Mouse (Mus musculus) adrenal gland, adult 18-20 months (tissue): ENCODE data around the gene Nfatc2. TPM values are rescaled to one million over a fixed set of nuclear protein-coding genes. Genes with fewer than 3 reads are reported as not detected.
A peak's percentile ranks its signal among the peaks of the same experiment; 100 is the strongest.

ENCODE experiments used
- DNase-seq, 2 experiments: peaks; one replicate each; pipeline ENCODE4 v3.0.0; 2021 to 2022; ENCODE audit warnings: low spot score in 2 of 2
- total RNA-seq, 2 experiments: library from RNA; stranded (reverse); gene quantifications; 1 replicate in 1 of 2; 2 replicates in 1 of 2; pipeline ENCODE4 v1.2.3; 2021

The Nfatc2 gene
- total RNA-seq, 2 experiments from 2014 or later: 2.8 to 3.7 TPM

DNA sequence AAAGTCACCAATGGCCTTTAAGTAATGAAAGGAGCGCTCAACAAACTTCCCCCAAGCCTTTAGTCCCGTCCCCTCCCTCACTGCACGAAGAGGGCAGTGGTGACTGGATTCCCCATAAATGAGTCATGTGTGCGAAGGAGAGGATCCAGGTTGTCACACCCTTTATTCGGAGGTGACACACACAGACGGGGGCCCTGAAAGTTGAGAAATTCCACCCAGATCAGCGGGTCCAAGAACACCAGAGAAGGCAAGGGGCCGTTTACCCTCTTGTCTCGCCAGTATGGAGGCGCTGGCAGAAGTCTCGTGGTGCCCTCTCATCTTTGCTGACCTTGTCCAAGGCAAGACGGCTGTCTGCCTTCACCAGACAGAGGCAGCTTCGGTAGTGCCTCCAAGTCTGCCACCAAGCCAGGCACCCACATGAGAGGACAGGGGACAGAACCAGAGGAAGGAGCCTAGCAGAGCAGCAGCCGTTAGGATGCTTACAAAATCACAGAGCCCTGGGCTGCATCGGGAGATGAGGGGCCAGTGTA lies 21.8 kb downstream of the Nfatc2 start:
- no peak for DNase-seq

DNA sequence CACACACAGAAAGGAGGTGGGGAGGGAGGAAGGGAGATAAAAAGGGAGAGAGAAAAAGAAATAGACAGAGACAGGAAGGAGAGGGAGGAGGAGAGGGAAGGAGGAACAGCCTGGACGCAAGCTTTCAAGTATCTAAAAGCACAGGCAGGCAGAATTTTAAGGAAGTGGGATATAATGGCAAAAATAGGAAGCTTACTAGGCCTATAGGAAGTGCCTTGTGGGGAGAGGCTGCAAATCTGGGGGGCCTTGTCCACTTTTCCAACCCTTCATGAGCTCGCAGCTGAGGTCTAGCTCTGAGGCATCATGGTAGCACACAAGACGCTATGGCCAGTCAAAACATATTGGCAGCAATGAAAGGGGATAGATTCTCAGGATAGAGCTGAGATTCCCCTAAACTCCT lies 22.3 kb downstream of the Nfatc2 start:
- no peak for DNase-seq

DNA sequence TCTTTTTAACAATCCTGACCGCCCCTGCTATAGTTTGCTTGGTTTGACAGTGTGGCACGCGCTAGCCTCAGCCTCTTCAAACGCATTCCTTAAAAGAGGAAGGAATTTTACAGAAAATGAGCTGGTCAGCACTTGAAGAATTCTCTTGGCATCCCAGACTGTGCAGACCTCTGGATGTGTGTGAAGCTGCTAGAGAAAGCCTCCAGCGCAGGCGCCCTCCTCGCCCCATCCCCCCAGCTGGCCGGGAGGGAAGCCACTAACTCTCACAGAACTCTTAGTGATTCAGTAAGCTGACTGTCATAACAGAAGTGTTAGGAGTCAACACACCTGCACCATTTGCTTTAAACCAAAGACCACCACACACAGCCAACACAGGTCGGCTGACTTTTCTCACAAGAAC lies 23.3 kb downstream of the Nfatc2 start:
- no peak for DNase-seq

DNA sequence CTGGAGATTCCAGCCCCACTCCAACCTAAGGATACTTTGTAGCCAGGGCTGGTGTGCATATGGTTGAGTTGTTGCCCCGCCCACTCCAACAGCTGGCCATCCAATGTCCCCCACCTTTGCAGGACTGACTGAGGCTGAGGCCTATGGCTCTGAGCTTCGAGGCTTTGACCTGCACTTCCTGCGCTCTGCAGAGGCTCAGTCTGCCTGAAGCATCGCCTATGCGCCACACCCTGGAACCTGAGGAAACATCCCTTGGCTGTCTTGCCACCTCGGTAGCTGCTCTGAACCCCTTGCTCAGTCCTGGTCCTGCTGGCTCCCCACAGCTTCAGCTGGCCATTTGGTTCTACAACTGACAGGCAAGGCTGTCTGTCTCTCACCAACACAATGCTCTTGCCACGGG lies 24.1 kb downstream of the Nfatc2 start:
- DNase-seq: no peak

DNA sequence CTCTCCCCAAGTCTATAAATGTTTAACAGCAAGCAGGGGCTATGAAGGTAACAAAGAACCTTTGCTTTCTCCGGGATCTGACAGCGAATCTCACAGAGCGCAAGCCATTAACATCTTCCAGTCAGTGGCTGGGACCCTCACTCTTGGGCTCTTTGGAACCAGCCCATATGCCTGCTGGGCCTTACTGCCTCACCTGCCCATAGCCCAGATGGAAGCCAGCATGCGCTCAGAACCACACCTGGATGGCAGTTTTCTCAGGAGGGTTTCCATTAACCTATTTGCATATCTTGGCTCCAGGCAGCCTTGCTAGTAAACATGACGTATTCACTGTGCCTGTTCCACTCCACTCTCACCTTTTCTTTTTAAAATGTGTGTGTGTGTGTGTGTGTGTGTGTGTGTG lies 25.6 kb downstream of the Nfatc2 start:
- no peak for DNase-seq

DNA sequence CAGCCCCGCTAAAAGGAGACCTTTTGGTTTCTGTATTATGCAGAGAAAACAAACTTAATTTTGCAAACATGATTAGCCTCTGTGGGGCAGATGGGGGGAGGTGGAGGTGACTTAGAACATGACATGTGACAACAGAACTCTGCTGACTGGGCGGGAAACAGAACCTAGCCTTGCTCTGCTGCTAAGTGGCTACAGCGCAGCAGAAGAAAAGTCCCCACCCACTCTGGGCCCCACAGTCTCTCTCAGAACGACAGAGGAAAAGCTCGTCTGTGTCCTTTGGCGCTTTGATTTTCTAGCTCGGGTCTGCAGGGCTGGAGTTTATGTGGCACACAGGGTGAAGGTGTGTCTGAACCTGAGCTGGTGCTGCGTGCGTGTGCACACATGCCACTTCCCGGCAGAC lies 26.5 kb downstream of the Nfatc2 start:
- DNase-seq: no peak

DNA sequence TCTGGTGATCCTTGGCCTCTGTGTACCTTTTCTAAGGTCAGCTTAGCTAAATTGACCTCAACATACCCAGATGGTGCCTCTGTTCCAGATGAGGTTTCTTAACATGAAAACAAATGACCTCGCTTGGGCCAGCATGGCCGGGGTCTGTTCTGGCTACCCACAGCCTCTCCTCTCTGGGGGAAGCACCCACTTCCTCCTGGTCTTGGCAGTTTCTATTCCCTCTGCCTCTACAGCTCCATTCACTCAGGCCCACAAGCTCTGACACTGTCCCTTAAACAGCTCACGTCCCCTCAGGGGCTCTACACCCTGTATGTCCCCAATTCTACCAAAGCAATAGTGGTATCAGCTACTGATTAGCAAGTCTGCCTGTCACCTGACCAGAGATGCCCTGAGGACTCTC lies 27.6 kb downstream of the Nfatc2 start:
- DNase-seq: no peak

DNA sequence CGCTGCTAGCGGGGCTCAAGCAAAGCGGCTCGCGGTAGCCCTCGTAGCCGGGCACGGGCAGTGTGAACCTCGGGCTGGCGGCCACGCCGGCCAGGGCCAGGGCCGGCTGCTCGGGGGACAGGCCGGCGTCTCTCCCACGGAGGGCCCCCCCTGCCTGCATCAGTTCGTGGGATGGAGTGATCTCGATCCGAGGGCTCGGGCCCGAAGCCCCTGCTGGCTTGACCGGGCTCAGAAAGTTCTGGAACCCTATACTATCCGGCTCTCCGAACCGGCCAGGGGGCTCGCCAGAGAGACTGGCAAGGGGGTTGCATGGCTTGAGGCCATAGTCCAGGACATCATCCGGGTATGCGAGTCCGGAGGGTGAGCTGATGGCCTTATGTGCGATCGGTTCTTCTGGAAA lies 30.2 kb downstream of the Nfatc2 start:
- DNase-seq: no peak

DNA sequence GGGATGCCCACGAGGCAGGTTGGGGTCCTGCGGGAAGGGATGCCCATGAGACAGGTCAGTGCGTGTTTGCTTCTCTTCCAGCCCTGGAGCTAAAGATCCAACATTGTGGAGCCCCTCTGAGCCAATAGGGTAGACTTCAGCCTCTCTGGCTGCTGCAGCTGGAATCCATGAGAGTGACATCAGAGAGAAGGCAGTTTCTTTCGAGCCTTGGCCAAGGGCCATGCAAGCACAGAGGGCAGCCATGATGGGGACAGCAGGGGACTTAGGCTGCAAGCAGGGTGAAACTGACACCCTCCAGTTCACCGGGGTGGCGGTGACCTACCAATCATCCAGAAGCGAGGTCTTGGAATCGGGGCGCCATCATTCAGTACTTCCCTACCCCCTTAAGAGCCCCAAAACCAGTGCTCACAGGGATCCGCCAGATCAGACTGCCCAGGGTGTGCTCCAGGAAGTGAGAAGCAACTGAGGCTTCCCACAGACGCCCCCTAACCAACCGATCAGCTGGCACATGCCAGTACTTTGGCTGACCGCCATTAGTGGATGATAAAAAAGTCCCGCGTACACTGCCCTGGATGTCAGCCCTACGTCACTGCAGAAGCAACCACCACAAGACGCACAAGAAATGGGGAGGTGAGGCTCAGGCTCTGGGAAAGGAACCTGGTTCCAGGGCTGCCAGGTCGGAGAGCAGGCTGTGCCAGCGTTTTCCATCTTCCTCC lies 35.8 kb downstream of the Nfatc2 start:
- DNase-seq: no peak

DNA sequence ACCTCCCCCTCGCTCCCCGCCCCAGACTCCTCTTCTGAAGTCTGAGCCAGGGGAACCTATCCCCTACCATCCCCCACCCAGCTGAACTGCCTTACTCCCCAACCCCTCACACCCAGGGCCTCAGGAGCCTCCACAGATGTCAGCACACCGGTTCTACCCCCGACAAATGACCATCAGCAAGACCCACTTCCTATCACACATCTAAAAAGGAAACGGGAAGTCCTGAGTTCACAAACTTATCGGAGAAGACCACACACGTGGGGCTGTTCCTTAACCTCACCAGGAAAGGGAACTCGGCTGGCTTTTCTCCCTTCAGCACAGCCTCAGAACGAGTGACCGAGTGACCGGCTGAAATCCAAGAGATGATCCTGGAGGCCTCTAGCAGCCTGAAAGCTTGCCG lies 38.3 kb downstream of the Nfatc2 start:
- DNase-seq: no peak

DNA sequence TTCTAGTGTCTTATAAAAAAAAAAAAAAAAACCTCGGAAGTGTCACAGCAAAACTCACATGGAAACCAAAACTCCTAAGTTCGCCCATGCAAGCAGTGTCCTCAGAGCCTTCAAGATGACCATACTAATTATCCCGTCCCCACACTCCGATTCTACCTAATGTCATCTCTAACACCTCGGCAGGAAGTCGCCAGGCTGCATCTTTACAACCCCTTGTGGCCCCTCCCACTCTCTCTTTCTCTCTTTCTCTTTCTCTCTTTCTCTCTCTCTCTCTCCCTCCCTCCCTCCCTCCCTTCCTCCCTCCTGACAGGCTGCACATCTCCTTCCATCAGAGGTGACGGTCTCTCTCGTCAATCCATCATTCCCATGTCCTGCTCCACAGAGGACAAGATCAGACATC lies 44.4 kb downstream of the Nfatc2 start:
- DNase-seq: no peak

DNA sequence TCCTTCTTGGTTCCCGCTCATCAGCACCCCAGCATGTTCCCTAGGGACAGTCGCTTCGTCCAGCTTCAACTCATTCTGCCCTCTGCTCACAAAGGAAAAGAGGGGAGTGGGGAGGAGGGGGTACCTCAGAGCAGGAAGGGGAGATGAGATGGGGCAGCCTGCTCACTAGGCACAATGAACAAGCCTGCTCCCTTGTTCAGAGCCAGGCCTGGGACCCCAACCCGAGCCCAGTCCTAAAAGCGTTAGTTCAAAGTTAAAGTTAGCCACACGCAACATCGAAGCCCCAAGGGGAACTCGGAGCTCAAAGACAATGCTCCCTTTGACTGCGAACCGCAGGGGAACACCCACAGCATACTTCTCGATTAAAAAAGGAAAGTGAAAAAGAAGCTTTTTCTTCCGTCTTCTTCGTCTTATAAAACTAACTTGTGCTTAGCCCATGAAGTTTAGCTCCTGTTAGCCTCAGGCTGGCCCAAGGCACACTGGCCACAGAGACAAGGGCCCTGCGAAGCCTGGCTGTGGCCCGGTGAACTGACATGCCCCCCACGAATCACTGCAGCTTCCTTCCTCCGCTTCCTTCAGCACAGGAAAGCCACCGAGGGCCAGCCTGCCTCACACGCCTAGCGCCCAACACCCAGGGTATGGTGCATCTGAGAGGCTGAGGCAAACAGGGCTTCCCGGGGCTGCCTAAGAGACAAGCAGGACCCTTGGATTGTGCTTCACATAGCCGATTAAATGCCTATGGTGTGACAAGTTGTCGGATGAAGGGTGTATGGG lies 45.4 kb downstream of the Nfatc2 start:
- no peak for DNase-seq

DNA sequence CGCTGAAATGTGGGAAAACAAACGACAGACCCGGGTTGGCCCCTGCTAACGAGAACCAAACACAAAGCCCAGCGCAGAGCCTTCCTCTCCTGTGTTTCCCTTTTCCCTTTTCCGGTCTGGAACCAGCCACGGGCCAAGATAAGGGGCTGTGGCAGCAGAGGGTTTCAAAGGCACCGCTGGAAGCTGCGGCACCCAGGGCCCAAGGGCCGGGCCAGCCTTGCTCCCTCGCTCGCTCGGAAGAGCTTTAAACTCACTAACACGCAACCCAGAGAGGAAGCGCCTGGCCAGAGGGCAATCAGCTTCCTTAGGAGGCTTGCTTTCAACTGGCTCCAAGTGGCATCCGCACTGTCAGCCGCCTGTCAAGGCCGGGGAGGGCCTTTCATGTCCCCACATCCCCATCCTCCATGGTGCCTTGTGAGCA lies 47.9 kb downstream of the Nfatc2 start:
- DNase-seq: no peak

DNA sequence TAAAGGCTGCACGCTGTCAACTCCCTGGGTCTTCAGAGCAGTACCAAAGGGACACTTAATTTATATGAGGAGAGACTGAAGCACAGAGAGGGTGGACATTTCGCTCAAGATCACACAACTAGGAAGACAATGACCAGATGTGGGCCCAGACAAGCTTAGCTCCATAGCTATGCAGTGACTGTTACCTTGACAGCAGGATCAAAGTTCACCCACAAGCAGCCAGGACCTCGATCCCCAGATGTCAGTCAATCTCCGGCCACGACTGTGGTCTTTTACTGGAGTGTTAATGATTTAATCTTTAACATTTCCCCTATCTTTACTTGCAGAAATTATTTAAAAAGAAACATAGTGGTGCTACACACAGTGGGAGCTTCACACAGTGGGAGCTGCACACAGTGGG lies 49.1 kb downstream of the Nfatc2 start:
- DNase-seq: no peak

DNA sequence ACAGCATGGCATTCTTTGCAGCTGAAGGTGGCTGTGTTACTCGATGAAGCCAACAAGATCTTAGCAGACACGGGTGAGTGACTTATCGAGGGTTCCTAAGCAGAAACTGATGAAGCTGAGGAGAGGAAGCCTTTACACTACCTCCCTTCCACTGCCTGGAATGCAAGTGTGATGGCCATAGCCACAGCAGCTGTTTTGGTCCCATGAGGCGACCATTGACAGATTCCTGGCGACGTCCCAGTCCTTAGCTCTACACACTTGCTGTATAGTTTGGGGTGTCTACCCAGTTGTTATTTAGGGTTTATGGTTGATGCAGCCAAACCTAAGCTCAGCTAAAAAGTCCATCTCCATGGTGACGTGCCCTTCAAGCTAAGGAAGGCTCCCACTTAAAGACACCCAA lies 50.2 kb downstream of the Nfatc2 start:
- DNase-seq: no peak

DNA sequence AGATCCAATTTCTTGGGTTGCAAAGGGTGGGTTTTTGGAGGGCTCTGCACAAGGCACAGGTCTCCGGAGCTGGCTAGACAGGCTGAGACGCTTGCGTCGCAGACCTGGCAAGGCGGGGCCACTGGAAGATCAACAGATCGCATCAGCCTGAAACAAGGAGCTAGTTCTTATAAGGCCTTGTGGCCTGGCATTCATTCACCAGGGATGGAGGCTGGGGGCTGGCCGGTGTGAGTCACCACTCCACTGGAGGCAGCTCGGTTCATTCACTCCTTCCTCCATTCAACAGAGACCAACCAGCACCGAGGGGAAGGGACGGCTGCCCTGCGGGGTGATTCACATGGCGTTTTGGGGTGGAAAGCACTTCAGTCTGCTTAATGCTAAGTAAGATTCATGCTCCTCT lies 52.1 kb downstream of the Nfatc2 start:
- no peak for DNase-seq

DNA sequence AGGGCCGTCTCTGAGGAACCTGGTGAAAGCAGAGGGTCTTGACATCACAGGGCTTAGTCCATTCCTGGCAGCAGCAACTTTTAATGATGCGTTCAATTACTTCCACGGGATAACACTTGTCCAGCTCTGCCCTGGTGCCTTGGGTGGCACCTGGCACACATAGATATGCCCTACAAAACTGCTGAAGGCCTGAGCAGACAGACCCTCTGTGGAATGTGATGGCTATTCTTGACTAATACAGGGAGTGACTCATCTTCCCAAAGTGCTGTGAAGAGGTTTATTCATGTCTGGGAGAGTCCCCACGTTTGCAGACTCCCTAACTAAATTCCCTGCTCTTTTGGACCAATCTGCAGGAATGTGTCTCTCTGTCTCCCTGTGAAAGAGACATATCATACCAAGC lies 53.4 kb downstream of the Nfatc2 start:
- no peak for DNase-seq

DNA sequence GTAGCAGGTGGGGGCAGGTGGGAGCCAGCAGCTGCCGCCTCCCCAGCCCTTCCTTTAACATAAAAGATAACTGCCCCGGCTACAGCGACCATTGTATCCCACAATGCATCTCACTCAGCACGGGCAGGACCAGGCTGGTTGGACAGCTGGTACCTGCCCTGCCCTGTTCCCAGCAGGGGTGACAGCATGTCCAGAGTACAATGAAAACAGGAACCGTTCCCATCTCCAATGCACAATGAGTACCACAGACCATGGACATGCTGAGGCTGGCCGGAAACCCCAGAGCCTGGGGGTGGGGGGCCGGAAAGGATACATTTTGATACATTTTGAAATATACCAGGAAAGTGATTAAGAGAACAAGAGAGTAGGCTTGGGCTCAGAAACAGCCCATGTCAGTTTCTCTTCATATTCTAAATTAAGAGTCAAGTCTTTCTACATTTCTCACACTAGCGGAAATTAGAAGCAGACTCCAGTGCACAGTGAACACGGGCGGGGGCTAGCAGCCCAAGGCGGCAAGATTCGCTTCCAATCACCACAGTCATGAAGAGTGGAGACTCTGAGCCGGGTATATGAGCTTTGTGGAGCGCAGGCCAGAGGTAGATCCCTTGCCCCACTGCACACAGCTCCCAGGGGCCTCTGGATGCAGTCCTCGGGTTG lies 55.4 kb downstream of the Nfatc2 start:
- no peak for DNase-seq

DNA sequence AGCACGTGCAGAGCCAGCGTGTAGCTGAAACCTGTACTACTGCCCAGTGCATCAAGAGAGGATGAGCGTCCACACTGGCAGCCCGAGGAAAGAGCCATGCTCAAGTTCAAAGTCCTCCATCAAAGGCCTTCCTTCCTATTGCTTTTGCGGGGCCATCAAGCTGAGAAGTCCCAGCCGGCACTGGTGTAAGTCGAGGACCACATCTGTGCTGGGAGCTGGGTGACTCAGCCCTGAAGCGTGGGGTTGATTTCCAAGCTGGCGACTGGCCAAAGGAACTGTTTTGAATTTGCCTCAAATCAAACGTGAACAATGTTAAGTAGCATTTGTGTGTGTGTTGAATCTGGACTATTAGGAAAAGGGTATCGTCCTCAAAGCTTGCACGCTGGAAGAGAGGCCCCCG lies 57.4 kb downstream of the Nfatc2 start:
- DNase-seq: peak; percentile 70 to 73

DNA sequence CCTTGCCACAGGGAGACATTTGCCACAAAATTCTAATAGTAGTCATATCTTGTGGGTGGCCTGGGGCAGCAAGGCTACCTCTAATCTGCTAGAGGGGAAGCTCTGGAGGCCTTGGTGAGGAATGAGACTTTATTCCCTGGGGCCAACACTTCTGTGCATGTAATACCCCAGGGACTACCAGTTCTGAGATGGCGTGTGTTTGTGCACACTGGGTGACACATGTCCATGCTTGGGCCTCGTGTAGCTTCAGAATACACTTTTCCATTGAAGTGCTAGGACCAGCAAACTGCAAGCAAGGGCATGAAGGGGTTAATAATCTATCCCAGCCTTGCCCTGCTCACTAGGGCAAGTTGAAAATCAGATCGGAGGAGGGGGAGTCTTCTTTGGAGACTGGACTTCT lies 58.4 kb downstream of the Nfatc2 start:
- no peak for DNase-seq

DNA sequence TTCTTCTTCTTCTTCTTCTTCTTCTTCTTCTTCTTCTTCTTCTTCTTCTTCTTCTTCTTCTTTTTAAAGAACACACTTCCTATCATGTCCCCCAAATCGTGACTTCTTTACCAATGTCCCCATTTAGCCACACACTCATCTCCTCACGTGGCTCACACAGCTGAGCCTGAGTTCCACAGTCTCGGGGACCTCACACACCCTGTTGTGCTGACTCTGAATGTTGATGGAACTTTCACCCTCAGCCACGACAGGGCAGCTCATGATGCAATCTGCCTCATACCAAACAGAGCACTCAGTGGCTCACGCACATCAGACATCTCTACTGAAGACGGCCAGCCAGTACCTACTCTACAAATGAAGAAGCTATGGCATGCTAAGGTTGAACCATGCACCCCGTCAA lies 60.2 kb downstream of the Nfatc2 start:
- no peak for DNase-seq

DNA sequence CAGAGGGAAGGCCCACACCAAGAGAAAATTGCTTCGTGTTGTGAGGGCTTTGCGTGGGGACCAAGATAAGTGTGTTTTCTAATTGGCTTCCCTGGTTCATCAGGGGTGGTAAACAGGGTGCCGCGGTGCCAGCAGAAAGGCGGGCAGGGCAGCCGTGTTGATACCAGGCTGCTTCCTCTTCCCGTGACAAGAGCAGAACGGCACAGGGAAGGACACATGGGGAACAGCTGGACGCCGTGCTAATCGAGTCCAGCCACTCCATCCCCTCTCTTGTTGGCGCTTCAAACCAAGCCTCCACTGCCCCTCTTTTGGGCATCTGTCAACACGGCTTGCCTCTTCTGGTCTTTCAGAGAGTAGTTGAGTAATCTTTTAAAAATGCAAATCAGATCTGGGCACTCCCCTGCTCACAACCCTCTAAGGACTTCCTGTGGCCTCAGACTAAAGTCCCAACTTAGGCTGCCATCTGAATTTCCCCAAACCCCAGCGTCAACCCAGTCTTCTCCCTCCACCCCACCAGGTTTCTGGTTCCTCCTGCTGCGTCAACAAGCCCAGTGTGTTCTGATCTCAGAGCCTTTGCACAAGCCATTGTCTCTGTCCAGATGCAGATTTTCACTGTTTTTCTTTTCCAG lies 61.7 kb downstream of the Nfatc2 start:
- no peak for DNase-seq
